Mouse (Mus musculus) embryonic facial prominence, embryonic 12.5 days (tissue): ENCODE measurements around the gene Anxa9. TPM values are rescaled to one million over a fixed set of nuclear protein-coding genes. Genes with fewer than 3 reads are reported as not detected.
"Not testable (repeated sequence)": the region's sequence is repeated elsewhere in the genome, so short reads cannot be mapped to it uniquely, and the experiment has no call there.

ENCODE experiments used
- ATAC-seq: fragments of 200-750 bp; cut with Nextera tagmentation; 2 replicates; pipeline ENCODE4 v1.8.0; 2017; ENCODE audit not compliant: insufficient number of reproducible peaks, insufficient read depth, low FRiP score, low TSS enrichment
- H3K27ac ChIP-seq: fragments of 300-500 bp; sonication (generic); 2 replicates; pipeline ENCODE4 v1.5.1; 2016; ENCODE audit warnings: mild to moderate bottlenecking
- H3K27me3 ChIP-seq: fragments of 300-500 bp; sonication (generic); 2 replicates; pipeline ENCODE4 v1.6.1; 2016; ENCODE audit warnings: mild to moderate bottlenecking, moderate library complexity
- H3K36me3 ChIP-seq: fragments of 300-500 bp; sonication (generic); 2 replicates; pipeline ENCODE4 v1.6.1; 2016; ENCODE audit warnings: mild to moderate bottlenecking
- H3K4me1 ChIP-seq: fragments of 300-500 bp; sonication (generic); 2 replicates; pipeline ENCODE4 v1.6.1; 2016
- H3K4me2 ChIP-seq: fragments of 300-500 bp; sonication (generic); replicated peaks from 2 replicates; pipeline ENCODE4 v1.6.1; 2016; ENCODE audit warnings: mild to moderate bottlenecking, moderate library complexity
- H3K4me3 ChIP-seq: fragments of 300-500 bp; sonication (generic); 2 replicates; pipeline ENCODE4 v1.5.1; 2016; ENCODE audit warnings: mild to moderate bottlenecking
- H3K9ac ChIP-seq: fragments of 300-500 bp; sonication (generic); 2 replicates; pipeline ENCODE4 v1.6.1; 2016; ENCODE audit warnings: mild to moderate bottlenecking, moderate library complexity
- H3K9me3 ChIP-seq: fragments of 300-500 bp; sonication (generic); 2 replicates; pipeline ENCODE4 v1.6.1; 2016; ENCODE audit warnings: mild to moderate bottlenecking, moderate library complexity
- WGBS: fragments of 180-500 bp; shearing (Covaris S2); methylation state at CpG from one replicate; pipeline ENCODE4 v1.1.7; 2016; 5-methylcytosine and 5-hydroxymethylcytosine counted together
- polyA plus RNA-seq: library from polyadenylated mRNA; unstranded; fragments of >200 nt; fragmentation: Nextera tagmentation; extraction: Ambion mirVana; gene quantifications from 2 replicates; pipeline ENCODE4 v1.2.1, GENCODE M21; 2016

Gene Anxa9
- polyA plus RNA-seq, result 1.3 and 1.6 TPM in 2 replicates

DNA sequence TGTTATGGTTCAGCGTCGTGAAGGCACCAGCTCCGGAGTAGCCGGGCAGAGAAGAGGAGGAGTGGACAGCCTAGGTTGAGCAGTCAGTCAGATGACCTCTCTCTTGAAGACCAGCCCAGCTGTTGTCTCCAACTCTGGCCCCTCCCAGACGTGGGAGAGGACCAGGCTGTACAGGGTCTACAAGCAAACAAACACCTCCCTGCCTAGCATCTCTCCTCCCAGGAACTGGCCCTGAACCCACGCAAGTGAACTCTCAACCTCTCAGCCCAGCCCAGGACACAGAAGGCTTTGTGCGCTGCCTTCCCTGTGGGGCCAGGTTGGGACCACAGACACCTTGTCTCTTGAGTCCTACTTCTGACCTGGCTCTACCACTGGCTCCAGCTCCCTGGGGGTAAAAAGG, at the start of gene Anxa9:
TSS of gene Anxa9 (minus strand) at position 77 of the 400 bp plus-strand sequence.
- Histone ChIP-seq H3K4me2 (no peak within 1 kb of the TSS), H3K36me3 (no peaks in the 10 kb centered on the region)
- no peak for ATAC-seq

DNA sequence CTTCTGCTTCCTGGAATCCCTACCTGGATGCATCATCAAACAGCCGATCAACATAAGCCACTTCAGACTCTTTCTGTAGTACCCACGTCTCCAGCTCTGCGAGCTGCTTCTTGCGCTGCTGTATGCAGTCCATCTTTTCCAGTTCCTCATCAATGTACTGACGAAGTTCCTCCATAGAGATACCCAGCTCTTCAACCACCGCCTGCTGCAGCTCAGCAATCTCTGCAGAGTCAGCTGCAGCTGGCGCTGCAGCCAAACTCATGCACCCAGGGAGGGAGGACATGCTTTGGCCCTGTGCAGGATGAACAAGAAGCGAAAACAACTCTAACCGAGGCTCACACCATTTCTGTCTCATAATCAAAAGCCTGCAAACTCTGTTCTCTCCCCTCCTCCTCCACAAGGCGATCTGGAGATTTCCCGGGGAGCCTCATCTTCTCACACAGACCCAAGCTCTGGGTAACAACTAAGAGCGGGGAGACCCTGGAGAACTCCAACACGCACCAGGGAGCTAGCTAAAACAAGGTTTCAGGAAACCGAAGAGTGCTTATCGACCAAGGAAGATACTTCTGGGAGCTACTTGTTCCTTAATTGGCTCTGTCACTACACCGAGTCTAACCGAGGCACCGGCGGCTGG, 49.1 kb upstream of the Anxa9 start:
- not testable (repeated sequence) for H3K9ac ChIP-seq

More for the DNA sequence above, at the start of gene Anxa9:
- Histone ChIP-seq H3K4me1 (no peaks in the 10 kb centered on the region), H3K27ac (no peak within 1 kb of the TSS), H3K9ac (no peak within 1 kb of the TSS), H3K4me3 (no peak within 1 kb of the TSS), H3K27me3 (no peaks in the 10 kb centered on the region), H3K9me3 (no peaks in the 10 kb centered on the region)
- 51% methylated on average over 7 of the region's 7 CpGs for WGBS

GRCm38 (mm10) chr3:95349491-95349890, 42.5 kb upstream of the Anxa9 start:
- no peak overlapping the region for H3K4me2 ChIP-seq
- no peak for ATAC-seq
- H3K27me3 ChIP-seq, result no peaks in the 10 kb centered on the region
- no peaks in the 10 kb centered on the region for H3K4me1 ChIP-seq
- peaks cover 66% of the 10 kb centered on the region for H3K36me3 ChIP-seq
- H3K9me3 ChIP-seq, result no peaks in the 10 kb centered on the region; the same call in 1 of the 2 replicates
- H3K9ac ChIP-seq, result no peak overlapping the region
- H3K4me3 ChIP-seq, result no peak overlapping the region
- H3K27ac ChIP-seq, result no peak overlapping the region

More for the DNA sequence above, 49.1 kb upstream of the Anxa9 start:
- H3K27me3 ChIP-seq, H3K27ac ChIP-seq, ATAC-seq, H3K9me3 ChIP-seq, H3K4me1 ChIP-seq: not testable (repeated sequence)
- WGBS, result 21% methylated on average over 11 of the region's 19 CpGs
- Histone ChIP-seq H3K4me3 (peak overlapping the region; percentile 58), H3K36me3 (peaks cover 22% of the 10 kb centered on the region), H3K4me2 (peak overlapping the region; percentile 43)

GRCm38 (mm10) chr3:95348343-95348742, 41.4 kb upstream of the Anxa9 start:
- not testable (repeated sequence) for H3K9me3 ChIP-seq, H3K27ac ChIP-seq, H3K9ac ChIP-seq, H3K27me3 ChIP-seq, ATAC-seq, H3K4me1 ChIP-seq, H3K4me2 ChIP-seq, H3K4me3 ChIP-seq
- WGBS, result 95% methylated on average over 5 of the region's 5 CpGs
- peaks cover 68% of the 10 kb centered on the region for H3K36me3 ChIP-seq

- ATAC-seq, result no peak
- H3K4me1 ChIP-seq, result no peaks in the 10 kb centered on the region
- H3K36me3 ChIP-seq, result peaks cover 72% of the 10 kb centered on the region
- H3K9ac ChIP-seq, result no peak overlapping the region
- no peak overlapping the region for H3K27ac ChIP-seq
- no peaks in the 10 kb centered on the region for H3K27me3 ChIP-seq
- no peak overlapping the region for H3K4me2 ChIP-seq
- no peak overlapping the region for H3K4me3 ChIP-seq
- H3K9me3 ChIP-seq, result no peaks in the 10 kb centered on the region; the same call in 1 of the 2 replicates
- 94% methylated on average over 7 of the region's 7 CpGs for WGBS
Observed at GRCm38 (mm10) chr3:95346454-95346853, 39.5 kb upstream of the Anxa9 start.

GRCm38 (mm10) chr3:95343356-95344000, 36.5 kb upstream of the Anxa9 start:
- H3K27me3 ChIP-seq, H3K27ac ChIP-seq, H3K4me2 ChIP-seq, H3K4me3 ChIP-seq, H3K9ac ChIP-seq, ATAC-seq, H3K9me3 ChIP-seq, H3K4me1 ChIP-seq: not testable (repeated sequence)
- WGBS, result 94% methylated on average over 9 of the region's 9 CpGs
- peaks cover 85% of the 10 kb centered on the region for H3K36me3 ChIP-seq

DNA sequence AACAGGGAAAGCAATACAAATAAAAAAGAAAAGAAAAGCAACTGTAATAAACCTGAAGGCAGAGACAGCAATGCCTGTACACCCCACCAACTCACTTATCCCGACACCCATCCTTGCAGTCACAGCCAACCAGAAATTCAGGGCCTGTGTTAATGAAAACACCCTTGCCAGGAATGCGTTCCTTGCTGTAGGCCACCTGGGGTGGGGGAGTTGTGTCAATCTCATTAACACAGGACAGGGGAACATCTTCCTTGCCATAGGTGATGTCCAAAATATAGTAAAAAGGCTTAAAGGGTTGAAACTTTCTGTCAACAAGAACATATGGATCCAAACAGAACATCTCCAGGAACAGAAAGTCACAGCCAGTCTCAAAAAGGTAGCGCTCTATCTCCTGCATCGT, 31.3 kb upstream of the Anxa9 start:
- WGBS, result 92% methylated on average over 4 of the region's 4 CpGs
- Histone ChIP-seq H3K4me2 (no peak overlapping the region), H3K4me3 (no peak overlapping the region), H3K9me3 (no peaks in the 10 kb centered on the region), H3K27me3 (no peaks in the 10 kb centered on the region), H3K4me1 (no peaks in the 10 kb centered on the region), H3K36me3 (peaks cover 94% of the 10 kb centered on the region), H3K27ac (no peak overlapping the region), H3K9ac (no peak overlapping the region)
- no peak for ATAC-seq

DNA sequence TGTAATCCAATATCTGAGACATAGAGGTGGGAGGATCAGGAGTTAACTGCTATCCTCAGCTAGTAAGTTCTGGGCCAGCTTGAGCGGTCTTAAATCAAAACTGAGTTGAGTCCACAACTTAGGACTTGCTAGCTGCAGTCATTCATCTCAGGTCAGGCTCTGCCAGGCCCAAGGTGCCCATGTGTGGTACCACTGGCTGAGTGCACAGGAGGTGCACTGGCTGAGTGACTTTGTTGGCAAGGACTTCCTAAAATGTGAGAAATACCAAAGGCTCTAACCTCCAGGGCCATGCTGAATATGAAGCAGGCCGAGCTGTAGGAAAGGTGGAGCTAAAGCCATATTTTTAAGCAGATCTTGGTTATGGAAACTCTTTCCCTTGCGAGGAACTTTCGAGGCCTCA, 30.4 kb upstream of the Anxa9 start:
- Histone ChIP-seq H3K36me3 (peaks cover 95% of the 10 kb centered on the region), H3K9ac (no peak overlapping the region), H3K4me2 (no peak overlapping the region), H3K4me3 (no peak overlapping the region), H3K9me3 (no peaks in the 10 kb centered on the region), H3K27me3 (no peaks in the 10 kb centered on the region), H3K27ac (no peak overlapping the region), H3K4me1 (no peaks in the 10 kb centered on the region)
- 93% methylated on average over 4 of the region's 4 CpGs for WGBS
- no peak for ATAC-seq

DNA sequence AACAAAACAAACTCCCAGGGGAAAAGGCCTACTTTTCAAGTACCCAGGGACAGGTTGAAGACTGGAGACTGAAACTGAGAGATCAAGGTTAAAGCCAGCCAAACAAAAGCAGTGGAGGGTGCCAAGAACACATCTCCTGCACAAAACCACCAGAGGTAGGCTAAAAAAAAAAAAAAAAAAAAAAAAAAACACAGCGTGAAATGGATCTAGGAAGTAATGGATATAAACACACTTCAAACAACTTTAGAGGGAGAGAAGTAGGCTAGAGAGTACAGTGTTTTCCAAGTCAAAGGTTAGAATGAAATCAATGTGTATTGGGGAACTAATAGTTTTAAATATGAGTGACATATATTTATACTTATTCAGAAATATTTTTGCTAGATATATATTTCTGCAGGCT, 24.6 kb upstream of the Anxa9 start:
- Histone ChIP-seq H3K9me3 (no peaks in the 10 kb centered on the region), H3K27me3 (no peaks in the 10 kb centered on the region), H3K4me1 (no peaks in the 10 kb centered on the region), H3K9ac (no peak overlapping the region), H3K4me2 (no peak overlapping the region), H3K36me3 (peaks cover 80% of the 10 kb centered on the region), H3K27ac (no peak overlapping the region), H3K4me3 (no peak overlapping the region)
- ATAC-seq, result no peak
- WGBS, result 71% methylated on average over 1 of the region's 1 CpGs

GRCm38 (mm10) chr3:95328803-95329404, 21.9 kb upstream of the Anxa9 start:
- Histone ChIP-seq H3K9me3 (no peaks in the 10 kb centered on the region), H3K4me2 (no peak overlapping the region), H3K27me3 (no peaks in the 10 kb centered on the region), H3K9ac (no peak overlapping the region), H3K4me1 (no peaks in the 10 kb centered on the region), H3K36me3 (peaks cover 85% of the 10 kb centered on the region), H3K4me3 (no peak overlapping the region), H3K27ac (no peak overlapping the region)
- no peak for ATAC-seq
- 88% methylated on average over 1 of the region's 1 CpGs for WGBS

- no peaks in the 10 kb centered on the region for H3K27me3 ChIP-seq
- H3K27ac ChIP-seq, result no peak overlapping the region
- H3K4me2 ChIP-seq, result no peak overlapping the region
- 98% methylated on average over 6 of the region's 6 CpGs for WGBS
- H3K36me3 ChIP-seq, result peaks cover 92% of the 10 kb centered on the region
- H3K4me3 ChIP-seq, result no peak overlapping the region
- ATAC-seq, result no peak
- no peak overlapping the region for H3K9ac ChIP-seq
- H3K4me1 ChIP-seq, result 0 out of 2 replicates have a peak, but pooled peaks cover 2% of the 10 kb centered on the region
- H3K9me3 ChIP-seq, result no peaks in the 10 kb centered on the region
Observed at GRCm38 (mm10) chr3:95324454-95325144, 17.6 kb upstream of the Anxa9 start.
